In genomic region chr10:126531368-126531767, GRCm38 (mm10) we compare ENCODE assay signal across 9 mouse cellular contexts.
DNase-seq lines count a peak whose midpoint lies in the region; ATAC-seq and TF ChIP-seq lines count a peak whose summit lies in the region.
"Had no signal": no experiment of that assay in that cellular context is flagged by ENCODE, and none has a peak within 500 bp of the region (broad histone marks: within the 10 kb centered on the region; RNA-seq: fewer than 3 reads in every experiment).

No protein-coding gene starts in this region.

- WGBS in hindbrain, embryonic 14.5 days, result 60% methylated on average over 1 of the region's 1 CpGs
- WGBS in hindbrain, embryonic 13.5 days, result 81% methylated on average over 1 of the region's 1 CpGs
- 56% methylated on average over 1 of the region's 1 CpGs for WGBS in lung, postnatal 0 days

- H3K4me3 ChIP-seq in hindbrain, embryonic 14.5 days (replicated peaks; ENCODE audit: low read length), result no peak overlapping the region
- no peak overlapping the region for H3K4me3 ChIP-seq in hindbrain, embryonic 13.5 days
- no peak overlapping the region for H3K4me3 ChIP-seq in lung, postnatal 0 days (ENCODE audit: low read depth, low read length)
- H3K4me3 ChIP-seq: megakaryocyte, embryonic 14.5 days had no signal

- H3K27me3 ChIP-seq in hindbrain, embryonic 14.5 days (ENCODE audit: control insufficient read depth, insufficient read depth, low read length), result no peaks in the 10 kb centered on the region
- no peaks in the 10 kb centered on the region for H3K27me3 ChIP-seq in hindbrain, embryonic 13.5 days
- H3K27me3 ChIP-seq in lung, postnatal 0 days (replicated peaks; ENCODE audit: insufficient read depth, low read length), result no peaks in the 10 kb centered on the region
- H3K27me3 ChIP-seq: megakaryocyte, embryonic 14.5 days had no signal

- no peak overlapping the region for H3K4me2 ChIP-seq in hindbrain, embryonic 14.5 days (replicated peaks)
- no peak overlapping the region for H3K4me2 ChIP-seq in hindbrain, embryonic 13.5 days
- no peak overlapping the region for H3K4me2 ChIP-seq in lung, postnatal 0 days (replicated peaks; ENCODE audit: low read depth, low read length)

- peak; percentile 81 for DNase-seq in hindbrain, embryonic 14.5 days (ENCODE audit: low spot score)
- DNase-seq in thymus, postnatal 0 days (ENCODE audit: low spot score), result peak; percentile 31
- no peak for DNase-seq in thymus, adult 18-20 months
- peak; percentile 29 to 42 for DNase-seq in cerebellum, adult 18-20 months
- peak; percentile 48 for DNase-seq in lung, postnatal 0 days (ENCODE audit: low spot score)
- no peak for DNase-seq in frontal cortex, postnatal 10 days (ENCODE audit: low spot score in 2 of 2)
- no peak for DNase-seq in spleen, postnatal 10 days (ENCODE audit: low spot score in 2 of 2)

- H3K9me3 ChIP-seq in hindbrain, embryonic 14.5 days (ENCODE audit: control insufficient read depth, low read length), result no peaks in the 10 kb centered on the region
- H3K9me3 ChIP-seq in hindbrain, embryonic 13.5 days, result no peaks in the 10 kb centered on the region
- no peaks in the 10 kb centered on the region for H3K9me3 ChIP-seq in lung, postnatal 0 days (ENCODE audit: low read length)
- H3K9me3 ChIP-seq: megakaryocyte, embryonic 14.5 days had no signal

- H3K4me1 ChIP-seq in hindbrain, embryonic 14.5 days (replicated peaks; ENCODE audit: control insufficient read depth, insufficient read depth, low read length), result peaks cover 4% of the 10 kb centered on the region; the same call in 1 of the 2 replicates
- H3K4me1 ChIP-seq in hindbrain, embryonic 13.5 days (replicated peaks), result peaks cover 5% of the 10 kb centered on the region
- no peaks in the 10 kb centered on the region for H3K4me1 ChIP-seq in lung, postnatal 0 days (ENCODE audit: insufficient read depth, low read depth, low read length)
- H3K4me1 ChIP-seq: megakaryocyte, embryonic 14.5 days had no signal

- TF ChIP-seq CTCF in lung, postnatal 0 days (IDR thresholded peaks at IDR 0.05), result peak; percentile 71

- H3K27ac ChIP-seq in hindbrain, embryonic 14.5 days, result no peak overlapping the region; the same call in 1 of the 2 replicates
- no peak overlapping the region for H3K27ac ChIP-seq in hindbrain, embryonic 13.5 days
- H3K27ac ChIP-seq in lung, postnatal 0 days (ENCODE audit: low read length), result no peak overlapping the region

- no peak for ATAC-seq in hindbrain, embryonic 14.5 days (ENCODE audit: low FRiP score)
- ATAC-seq in hindbrain, embryonic 13.5 days (ENCODE audit: low FRiP score), result no peak
- ATAC-seq in lung, postnatal 0 days, result no peak

- no peaks in the 10 kb centered on the region for H3K36me3 ChIP-seq in hindbrain, embryonic 14.5 days (replicated peaks; ENCODE audit: control insufficient read depth, insufficient read depth)
- no peaks in the 10 kb centered on the region for H3K36me3 ChIP-seq in hindbrain, embryonic 13.5 days
- H3K36me3 ChIP-seq in lung, postnatal 0 days (ENCODE audit: insufficient read depth, low read length), result no peaks in the 10 kb centered on the region

- H3K9ac ChIP-seq in hindbrain, embryonic 14.5 days, result no peak overlapping the region
- H3K9ac ChIP-seq in hindbrain, embryonic 13.5 days, result no peak overlapping the region
- no peak overlapping the region for H3K9ac ChIP-seq in lung, postnatal 0 days (replicated peaks; ENCODE audit: low read depth)

- TF ChIP-seq EP300 in lung, postnatal 0 days (IDR thresholded peaks at IDR 0.05), result no peak

Comparison
In these comparisons a context has a peak if more than half of its experiments do, and no peak if none do; other contexts are left out.
1. DNase-seq: peak in hindbrain, embryonic 14.5 days (single experiment), thymus, postnatal 0 days (single experiment), cerebellum, adult 18-20 months (2 of 2) and lung, postnatal 0 days (single experiment); none in thymus, adult 18-20 months (0 of 2), frontal cortex, postnatal 10 days (0 of 2) and spleen, postnatal 10 days (0 of 2).